Mouse (Mus musculus): ENCODE data around the gene Cops7b.

DNA sequence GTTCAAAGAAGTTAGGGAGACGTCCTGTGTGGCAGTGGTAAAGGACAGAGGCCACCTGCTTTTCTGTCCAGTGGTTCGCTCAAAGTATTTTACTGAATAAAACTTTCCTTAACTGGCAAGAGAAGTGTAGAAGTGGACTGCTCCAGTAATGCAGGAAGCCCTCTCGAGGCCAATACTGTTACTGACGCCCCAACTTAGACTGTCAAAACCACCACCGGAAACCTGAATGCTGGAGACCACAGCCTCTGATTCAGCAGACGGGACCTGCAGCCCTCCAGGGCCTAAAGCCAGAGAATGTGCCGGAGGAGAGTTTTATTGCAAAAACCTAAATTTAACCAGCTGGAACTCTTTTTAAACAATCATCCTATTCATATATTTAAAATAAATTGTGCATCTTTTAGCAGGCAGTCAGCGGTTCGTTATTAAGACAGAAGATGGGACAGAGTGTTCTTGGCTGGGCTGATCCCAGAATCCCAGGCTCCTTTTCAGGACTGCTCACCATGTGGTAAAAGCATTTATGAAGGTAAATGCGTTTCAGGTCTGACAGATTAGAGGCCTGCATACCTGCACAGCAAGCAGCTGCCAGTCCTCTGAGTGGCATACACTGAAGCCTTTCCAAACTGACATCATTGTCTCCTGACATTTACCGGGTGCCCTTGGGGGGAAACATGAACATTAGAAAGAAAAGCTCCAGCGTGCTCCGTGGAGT is 60.6 kb downstream of the Cops7b start:
- TF ChIP-seq CTCF (IDR thresholded peaks at IDR 0.05; ENCODE audit: low read depth, low read length) (no peak), POLR2A (IDR thresholded peaks at IDR 0.05; ENCODE audit: extremely low read depth, insufficient read depth, low read length) (no peak)
